Mouse (Mus musculus): Measurements from ENCODE around the gene Zfhx2. TPM values are rescaled to one million over a fixed set of nuclear protein-coding genes. Genes with fewer than 3 reads are reported as not detected.

The Zfhx2 gene
- 9.1 and 9.9 TPM in 2 replicates for total RNA-seq (2021)
- long read RNA-seq, result 0 reads

GRCm38 (mm10) chr14:55092011-55092577 is at the start of gene Zfhx2:
TSS of gene Zfhx2 (minus strand) at chr14:55092324.
- peak; percentile 93 for DNase-seq

DNA sequence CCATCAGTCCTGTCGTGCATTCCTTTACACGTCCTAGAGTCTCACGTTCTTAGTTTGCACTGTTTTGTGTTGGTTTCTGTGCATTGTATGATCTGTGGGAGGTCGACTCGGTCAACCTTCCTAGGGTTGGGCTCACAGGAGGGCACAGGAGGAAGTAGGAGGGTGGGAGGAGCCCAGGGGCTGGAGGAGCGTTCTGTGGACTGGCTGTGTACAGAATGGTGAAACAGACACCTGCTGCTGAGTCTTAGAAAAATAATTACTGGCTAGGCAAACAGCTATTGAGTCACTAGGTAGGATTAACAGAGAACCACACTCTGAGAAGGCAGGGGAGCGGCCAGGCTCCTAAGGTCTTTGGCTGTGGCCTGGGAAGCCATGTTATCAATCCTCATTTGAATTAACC is 47.2 kb upstream of the Zfhx2 start:
- no peak for DNase-seq

DNA sequence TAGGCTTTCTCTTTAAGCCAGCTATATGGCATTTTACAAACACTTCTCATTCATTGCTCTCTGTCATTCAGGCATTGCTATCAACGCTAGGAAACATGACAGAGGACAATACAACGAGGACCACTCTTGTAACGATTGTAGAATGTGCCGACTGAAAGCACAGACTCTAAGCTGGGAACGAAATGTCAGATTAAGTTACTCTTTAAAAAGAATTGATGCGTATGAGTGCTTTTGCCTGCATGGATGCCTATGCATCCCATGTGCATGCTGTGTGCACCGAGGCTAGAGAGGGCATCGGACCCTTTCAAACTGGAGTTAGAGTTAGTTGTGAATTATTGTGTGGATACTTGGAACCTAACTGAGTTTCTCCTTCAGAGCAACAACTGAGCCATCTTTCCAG is 43.6 kb upstream of the Zfhx2 start:
- no peak for DNase-seq

GRCm38 (mm10) chr14:55126521-55126920 is 34.4 kb upstream of the Zfhx2 start:
- no peak for DNase-seq

DNA sequence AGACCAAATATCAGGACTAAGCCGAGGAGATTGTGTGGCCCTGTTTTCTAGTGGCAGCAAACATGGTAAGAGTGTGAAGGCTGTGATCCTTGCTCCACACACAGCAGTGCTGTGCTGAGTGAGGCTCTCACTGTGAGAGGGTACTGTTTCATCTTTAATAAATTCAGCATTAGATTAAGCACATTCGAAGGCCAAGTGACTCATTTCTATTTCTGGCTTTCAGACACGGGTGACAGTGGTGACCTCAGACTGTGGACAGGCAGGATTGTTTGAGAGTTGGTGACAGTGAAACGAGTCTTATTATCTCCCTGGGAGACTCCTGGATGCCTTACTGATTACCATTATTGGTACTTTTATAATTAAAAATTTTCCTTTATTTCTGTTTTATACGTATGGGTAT is 33.6 kb upstream of the Zfhx2 start:
- DNase-seq, result no peak

DNA sequence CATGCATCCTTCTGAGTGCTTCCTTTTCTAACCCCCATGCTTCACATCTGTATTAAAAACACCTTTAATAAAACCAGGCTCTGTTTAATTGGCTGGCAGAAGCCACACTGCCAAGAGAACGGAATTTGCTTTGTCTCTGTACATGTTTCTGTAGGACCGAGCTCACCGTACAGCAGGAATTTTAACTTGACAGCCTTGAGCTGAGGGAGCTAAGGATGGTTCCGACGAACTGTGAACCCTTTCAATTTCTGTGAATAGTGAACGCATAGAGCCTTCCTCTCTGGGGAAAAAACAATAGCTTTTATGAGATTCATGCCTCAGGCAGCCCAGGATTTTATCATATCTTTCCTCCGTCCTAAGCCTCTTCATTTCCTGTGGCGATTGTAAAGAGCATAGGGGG is 30.2 kb upstream of the Zfhx2 start:
- no peak for DNase-seq

GRCm38 (mm10) chr14:55121947-55122346 is 29.8 kb upstream of the Zfhx2 start:
- peak; percentile 89 for DNase-seq

- no peak for DNase-seq
Measured at GRCm38 (mm10) chr14:55119421-55120134, 27.5 kb upstream of the Zfhx2 start.

- DNase-seq, result peak; percentile 66
Measured at GRCm38 (mm10) chr14:55118852-55119251, 26.7 kb upstream of the Zfhx2 start.

DNA sequence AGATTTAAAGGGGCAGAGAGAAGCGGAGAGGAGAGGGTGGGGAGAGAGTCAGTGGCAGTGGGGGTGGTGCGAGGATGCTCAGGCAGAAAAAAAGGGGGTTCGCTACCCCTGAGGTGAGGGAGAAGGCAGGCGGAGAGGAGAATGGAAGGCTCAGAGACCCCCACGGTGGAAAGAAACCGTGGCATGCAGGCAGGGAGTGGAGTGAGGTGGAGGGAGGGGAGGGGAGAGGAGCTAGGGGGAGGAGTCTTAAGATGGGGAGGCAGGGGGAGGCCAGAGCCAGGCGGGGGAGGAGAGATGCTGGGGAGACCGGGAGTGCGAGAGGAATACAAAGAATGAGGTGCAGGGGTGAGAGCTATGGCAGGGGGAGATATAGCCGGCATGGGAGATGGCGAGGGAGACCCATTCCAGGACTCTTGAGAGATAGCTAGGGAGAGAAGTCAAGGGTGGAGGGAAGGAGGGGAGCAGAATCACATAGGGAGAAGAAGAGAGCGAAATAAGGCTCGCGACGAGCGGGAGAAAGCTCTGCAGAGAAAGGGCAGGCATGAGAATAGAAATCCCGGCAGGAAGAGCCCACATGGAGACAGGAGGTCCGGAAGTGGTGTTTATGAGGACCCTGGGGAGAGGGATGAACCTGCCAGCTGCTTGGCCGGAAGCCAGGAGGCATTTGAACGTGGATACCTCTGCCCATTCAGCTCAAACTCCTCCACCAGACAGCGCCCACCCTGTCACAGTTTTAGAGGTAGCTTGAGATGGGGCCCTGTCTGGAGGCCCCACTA is 24.5 kb upstream of the Zfhx2 start, which contains the start of gene Jph4:
Gene Jph4, minus strand, starts transcription at position 511 of the 776 bp plus-strand sequence.
- DNase-seq, result no peak

- DNase-seq, result no peak
Measured at GRCm38 (mm10) chr14:55115846-55116245, 23.7 kb upstream of the Zfhx2 start.

- peak; percentile 66 for DNase-seq
Measured at GRCm38 (mm10) chr14:55114759-55115701, 22.9 kb upstream of the Zfhx2 start.

- DNase-seq, result peak; percentile 47
Measured at GRCm38 (mm10) chr14:55113975-55114645, 22.0 kb upstream of the Zfhx2 start.

GRCm38 (mm10) chr14:55113351-55113974 is 21.3 kb upstream of the Zfhx2 start:
- DNase-seq, result no peak

- no peak for DNase-seq
Measured at GRCm38 (mm10) chr14:55111720-55112119, 19.6 kb upstream of the Zfhx2 start.

DNA sequence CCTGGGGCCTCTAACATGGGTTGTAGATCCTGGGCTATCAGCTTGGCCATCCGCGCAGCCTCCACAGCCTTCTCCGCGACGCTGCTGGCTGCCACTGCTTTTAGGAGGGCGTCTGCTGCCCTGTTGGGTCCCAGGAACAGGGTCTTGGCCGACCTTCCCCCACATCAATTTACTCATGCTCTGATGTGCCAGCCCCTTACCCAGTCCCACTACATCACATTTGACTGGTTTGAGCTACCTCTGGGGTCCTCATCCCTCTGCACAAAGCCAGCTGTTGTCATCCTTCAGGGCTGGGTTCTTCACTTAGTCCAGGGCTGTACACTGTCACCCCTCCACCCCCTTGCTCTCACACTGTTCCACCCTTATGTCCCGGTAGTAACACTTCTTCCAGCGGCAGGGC is 18.0 kb upstream of the Zfhx2 start:
- no peak for DNase-seq

DNA sequence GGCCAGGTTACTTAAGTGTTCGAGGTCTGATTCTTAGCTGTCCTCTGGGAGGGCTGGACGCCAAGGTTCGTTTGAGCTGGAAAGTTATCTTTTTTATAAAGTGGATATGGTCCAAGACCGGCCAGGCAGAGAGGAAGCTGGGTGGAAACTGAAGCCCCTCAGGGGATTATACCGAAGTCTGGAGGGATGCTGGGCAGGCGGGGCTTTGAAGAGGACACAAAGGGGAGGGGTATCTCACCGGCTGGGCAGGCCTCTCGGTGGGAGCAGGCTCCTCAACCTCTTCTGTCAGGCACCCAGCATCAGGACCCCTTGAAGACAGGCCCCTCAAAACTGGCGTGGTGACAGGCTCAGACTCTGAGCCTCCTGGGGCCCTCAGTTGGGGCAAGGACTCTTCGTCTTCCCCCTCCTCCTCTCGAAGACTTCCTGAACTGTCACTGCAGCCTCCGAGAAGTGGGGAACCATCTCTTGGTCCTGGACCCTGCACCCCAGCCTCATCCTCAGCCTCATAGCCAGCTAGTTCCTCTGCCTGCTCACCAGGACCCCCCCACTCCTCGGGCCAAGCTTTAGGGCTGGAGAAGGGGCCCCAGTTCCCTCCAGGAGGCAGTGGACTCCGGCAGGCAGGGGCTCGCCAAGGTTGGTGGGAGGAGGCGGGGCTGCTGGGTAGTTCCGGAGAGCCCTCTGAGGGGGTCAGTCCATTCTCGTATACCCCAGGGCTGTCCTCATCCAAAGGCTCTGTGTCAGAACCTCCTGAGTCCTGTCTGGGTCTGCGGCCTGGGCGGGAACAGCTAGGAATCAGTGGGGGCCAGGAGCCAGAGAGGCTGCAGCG is 17.1 kb upstream of the Zfhx2 start:
- no peak for DNase-seq

DNA sequence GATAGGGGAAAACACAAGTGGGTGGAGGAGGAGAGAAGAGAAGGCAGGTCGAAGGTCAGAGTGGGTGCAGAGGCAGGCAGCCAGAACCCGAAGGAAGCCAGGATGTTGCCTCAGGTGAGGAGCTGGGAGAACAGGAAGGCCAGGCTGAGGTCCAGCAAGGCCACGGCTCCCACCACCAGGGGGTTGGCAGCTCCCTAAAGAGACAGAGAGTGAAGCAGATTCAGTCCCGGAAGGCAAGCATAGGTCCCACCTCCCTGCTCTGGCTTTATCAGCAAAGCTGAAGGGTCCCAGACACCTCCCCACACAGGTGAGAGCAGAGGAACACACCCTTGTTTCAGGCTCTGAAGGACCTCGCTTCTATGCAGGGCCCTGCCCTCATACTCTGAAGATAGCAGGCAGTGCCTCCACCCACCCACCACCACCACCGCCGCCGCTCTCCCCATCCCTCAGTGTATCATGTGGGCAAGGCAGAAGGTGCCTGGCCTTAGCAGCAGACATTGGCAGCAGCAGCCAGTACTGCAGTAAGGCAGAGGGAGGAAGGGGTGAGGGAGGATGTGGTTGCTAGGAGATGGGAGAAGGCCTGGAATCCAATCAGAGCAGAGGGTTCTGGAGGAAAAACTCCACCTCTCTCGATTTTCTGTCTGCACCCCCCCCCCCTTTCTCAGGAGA is 16.2 kb upstream of the Zfhx2 start:
- no peak for DNase-seq

DNA sequence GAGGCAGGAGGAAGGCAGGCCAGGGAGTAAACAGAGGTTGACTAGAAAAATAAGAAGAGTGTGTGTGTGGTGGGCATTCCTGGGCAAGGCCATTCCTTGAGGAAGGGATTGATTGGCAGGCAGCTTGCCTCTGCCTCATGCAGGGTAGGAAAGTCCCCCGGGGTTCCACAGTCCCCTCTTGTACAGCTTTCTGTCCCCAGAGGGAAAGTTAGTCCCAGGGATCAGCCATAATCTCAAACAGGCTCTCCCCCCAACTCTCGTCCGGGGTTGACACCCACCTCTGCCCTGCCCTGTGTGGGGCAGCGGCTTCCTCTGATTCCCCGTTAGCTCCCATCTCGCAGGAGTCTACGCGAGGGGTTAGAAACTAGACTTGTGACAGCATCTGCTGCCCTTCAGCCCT is 14.9 kb upstream of the Zfhx2 start:
- DNase-seq, result no peak

Data from adrenal gland, postnatal 25 days (tissue).